Mouse (Mus musculus): ENCODE data around the gene Sox6.
"Not testable (repeated sequence)": the region's sequence is repeated elsewhere in the genome, so short reads cannot be mapped to it uniquely, and the experiment has no call there.

Gene Sox6

DNA sequence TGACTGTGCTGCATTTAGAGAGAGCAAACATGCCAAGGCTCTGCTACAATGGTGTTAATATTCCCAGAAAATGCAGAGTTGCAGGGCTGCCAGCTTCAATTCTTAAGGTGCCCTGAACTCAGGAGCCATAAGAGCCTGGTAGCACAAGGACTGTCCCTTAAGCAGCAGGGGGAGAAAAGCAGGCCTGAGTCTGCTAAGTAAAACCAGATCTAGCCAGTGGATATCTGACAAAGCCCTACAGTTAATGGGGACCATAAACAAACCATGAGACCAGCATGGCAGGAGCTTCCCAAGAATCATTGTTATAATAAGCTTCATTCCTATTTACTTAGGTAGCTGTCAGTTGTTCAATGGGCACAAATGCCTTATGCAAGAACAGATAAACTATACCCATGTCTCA lies 391.9 kb downstream of the Sox6 start:
- DNase-seq (ENCODE audit: low read depth, low spot score), result no peak

DNA sequence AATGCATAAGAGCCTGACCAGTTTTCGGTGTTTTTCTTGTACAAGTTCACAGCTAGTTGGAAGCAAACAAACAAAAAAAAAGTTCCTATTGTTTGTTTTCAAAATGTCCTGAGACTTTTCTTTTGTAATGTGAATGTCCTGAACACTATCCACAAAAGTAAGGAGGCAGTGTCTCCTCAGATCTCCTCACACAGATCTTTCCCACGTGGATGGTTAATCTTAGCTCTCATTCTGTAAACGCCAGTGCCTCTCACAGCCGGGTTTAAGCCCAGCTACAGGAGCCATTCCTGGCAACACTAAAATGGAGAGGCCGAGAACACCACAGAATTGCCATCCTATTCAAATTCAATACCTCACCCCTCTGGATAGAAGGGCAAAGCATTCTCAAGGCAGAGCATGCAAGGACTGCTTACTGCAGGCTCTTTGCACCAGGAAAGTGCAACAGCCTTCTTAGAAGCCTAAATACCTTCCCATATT lies 392.6 kb downstream of the Sox6 start:
- no peak for DNase-seq (ENCODE audit: low read depth, low spot score)

GRCm38 (mm10) chr7:115645272-115645970 lies 393.2 kb downstream of the Sox6 start:
- DNase-seq (ENCODE audit: low read depth, low spot score), result peak; percentile 12

DNA sequence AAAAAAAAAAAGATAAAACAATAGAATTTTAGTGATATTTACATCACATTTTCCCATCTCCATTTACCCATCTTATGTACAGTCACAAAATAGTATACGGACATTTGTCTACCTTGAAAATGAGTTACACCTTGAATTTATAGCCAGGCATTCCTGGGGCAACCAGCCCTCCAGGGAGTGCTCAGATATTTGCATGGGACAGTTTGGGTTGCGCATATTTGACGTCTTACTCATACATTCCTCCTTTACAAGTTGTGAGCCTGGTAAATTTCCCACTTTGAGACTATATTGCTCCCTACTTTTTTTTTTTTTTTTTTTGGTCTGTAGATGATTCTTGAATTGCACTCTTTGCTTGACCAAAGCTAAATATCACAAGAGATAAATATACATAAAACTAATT lies 407.9 kb downstream of the Sox6 start:
- peak; percentile 65 for DNase-seq (ENCODE audit: low read depth, low spot score)

DNA sequence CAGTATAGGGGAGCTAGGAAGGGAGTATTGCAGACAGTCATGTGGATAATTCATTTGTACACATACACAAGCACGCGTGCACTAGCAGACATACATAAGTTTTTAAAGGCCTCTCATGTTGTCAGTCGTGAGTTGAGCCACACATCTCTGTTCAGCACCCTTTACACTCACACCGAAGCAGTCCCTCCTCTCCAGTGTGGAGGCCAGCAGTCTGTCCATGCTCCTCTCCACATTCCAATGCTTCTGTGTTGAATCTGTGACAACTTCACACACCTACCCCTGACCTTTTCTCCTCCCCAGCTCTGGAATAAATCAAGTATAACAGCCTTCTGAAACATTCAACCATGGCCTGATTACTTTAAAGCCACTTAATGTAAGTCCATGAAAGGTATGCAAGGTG lies 408.3 kb downstream of the Sox6 start:
- DNase-seq (ENCODE audit: low read depth, low spot score), result no peak

GRCm38 (mm10) chr7:115628766-115629165 lies 409.8 kb downstream of the Sox6 start:
- peak; percentile 70 for DNase-seq (ENCODE audit: low read depth, low spot score)

DNA sequence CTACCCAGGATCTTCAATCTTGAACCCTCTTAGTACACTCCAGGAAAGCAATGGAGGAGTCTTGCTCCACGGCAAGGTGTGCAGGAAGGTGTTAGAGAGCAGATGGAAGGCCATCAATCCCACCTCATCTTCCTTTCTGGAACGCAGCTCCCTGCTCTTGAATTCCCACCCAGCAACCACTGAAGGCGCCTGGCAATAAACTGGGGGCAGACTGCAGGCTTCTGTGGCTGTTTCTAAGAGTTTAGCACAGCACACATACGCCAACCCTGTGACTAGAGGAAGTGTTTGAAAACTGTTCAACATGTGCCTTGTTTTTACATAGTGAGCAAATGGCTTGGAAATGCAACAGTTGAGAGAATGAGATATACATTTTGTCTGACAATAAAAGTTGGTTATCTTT lies 412.6 kb downstream of the Sox6 start:
- no peak for DNase-seq (ENCODE audit: low read depth, low spot score)

DNA sequence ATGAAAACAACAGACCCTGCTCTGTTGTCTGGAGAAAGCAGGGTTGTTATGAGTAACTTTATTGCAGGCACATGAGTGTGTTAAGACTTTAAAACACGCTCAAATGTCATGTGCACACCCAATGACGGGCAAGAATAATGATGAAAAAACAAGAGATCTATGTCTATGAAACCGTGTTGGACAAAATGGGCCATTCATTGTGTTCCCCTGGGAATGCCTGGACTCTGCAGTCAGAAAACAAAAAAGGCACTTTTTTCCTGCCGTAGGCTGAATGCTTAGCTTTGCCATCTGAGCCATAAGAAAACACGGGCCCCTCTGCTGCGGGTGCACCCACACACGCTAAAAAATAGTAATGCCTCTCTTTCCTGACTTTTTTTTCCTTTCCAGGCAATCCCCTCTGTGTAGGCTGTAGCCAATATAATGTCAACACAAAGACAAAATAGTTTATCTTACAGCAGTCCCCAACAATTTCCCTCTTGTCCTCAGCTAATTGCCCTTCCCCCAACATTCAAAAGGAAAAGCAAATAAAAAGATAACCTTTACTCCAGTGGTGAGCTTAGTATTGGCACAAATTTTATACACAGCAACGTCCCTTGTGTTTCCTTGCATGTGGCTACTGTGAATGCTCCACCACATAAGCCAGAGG lies 413.6 kb downstream of the Sox6 start:
- DNase-seq (ENCODE audit: low read depth, low spot score), result no peak

DNA sequence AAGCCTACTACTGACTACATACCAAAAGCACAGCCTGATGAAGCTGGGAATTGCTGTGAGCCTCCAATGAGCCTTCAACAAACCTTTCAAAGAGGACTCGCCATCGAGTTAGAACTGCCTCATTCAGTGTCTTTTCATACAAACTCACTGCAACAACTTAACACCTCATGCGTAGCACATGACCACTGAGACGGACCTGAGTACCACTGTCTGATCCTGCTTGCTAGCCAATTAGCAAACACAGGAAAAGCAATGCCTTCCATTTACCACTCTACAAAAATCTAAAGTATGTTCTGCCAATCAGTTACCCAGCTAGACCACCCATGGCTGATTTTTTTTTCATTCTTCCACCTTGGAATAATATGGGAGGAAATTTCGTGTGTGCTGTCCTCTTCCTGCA lies 414.1 kb downstream of the Sox6 start:
- DNase-seq (ENCODE audit: low read depth, low spot score), result no peak

- DNase-seq (ENCODE audit: low read depth, low spot score), result no peak
Observed at GRCm38 (mm10) chr7:115615697-115616237, 422.8 kb downstream of the Sox6 start.

- DNase-seq (ENCODE audit: low read depth, low spot score), result no peak
Observed at GRCm38 (mm10) chr7:115607485-115607884, 431.1 kb downstream of the Sox6 start.

DNA sequence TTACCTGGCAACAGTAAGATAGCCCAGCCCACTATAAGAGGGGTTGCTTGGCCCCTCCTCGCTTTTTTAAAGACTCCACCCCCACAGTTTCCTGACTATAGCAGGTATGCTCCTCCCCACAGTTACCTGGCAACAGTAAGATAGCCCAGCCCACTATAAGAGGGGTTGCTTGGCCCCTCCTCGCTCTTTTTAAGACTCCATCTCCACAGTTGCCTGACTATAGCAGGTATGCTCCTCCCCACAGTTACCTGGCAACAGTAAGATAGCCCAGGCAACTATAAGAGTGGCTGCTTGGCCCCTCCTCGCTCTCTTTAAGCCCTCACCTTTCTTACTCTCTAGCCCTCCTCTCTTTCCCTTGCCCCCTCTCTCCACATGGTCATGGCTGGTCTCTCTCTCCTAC lies 432.5 kb downstream of the Sox6 start:
- DNase-seq (ENCODE audit: low read depth, low spot score), result not testable (repeated sequence)

DNA sequence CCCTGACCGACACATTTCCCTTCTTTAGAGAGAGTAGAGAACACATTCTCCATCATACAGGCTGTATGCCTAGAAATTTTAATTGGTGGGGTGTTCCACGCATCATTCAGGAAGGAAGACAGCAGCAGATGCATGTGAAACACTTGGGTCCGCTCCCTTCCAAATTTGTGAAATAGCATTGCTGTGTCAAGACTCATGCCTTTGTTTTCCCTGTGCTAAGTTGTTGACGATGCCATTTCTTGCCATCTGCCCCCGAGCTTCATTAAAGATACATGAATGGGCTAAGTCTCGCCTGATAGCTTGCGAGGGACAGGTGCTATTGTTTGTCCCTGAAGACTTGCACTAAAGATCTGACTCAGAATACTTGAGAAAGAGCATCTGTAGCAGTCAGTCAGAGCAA lies 433.7 kb downstream of the Sox6 start:
- no peak for DNase-seq (ENCODE audit: low read depth, low spot score)

GRCm38 (mm10) chr7:115597376-115597775 lies 441.2 kb downstream of the Sox6 start:
- DNase-seq (ENCODE audit: low read depth, low spot score), result no peak

GRCm38 (mm10) chr7:115580461-115580860 lies 458.1 kb downstream of the Sox6 start:
- DNase-seq (ENCODE audit: low read depth, low spot score), result no peak

- no peak for DNase-seq (ENCODE audit: low read depth, low spot score)
Observed at GRCm38 (mm10) chr7:115579826-115580225, 458.8 kb downstream of the Sox6 start.

- DNase-seq (ENCODE audit: low read depth, low spot score), result no peak
Observed at GRCm38 (mm10) chr7:115576387-115576786, 462.2 kb downstream of the Sox6 start.

DNA sequence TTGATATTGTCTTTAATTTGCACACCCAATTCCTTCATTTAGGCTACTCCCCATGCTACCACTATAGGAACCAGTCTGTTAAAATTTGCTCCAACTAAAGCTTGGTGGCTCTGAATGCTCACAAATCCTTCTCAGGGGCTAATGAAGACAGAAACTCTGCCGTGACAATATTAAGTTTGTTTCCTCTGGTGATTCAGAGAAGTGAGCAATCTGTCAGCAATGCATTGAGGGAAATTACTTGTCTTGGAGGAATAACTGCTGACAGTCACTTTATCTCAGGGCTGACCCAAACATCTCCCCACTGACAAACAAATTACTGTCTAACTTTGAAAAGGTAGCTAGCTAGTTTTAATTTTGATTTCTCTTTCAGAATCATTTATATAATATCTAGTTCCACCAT lies 463.8 kb downstream of the Sox6 start:
- peak; percentile 30 for DNase-seq (ENCODE audit: low read depth, low spot score)

- DNase-seq (ENCODE audit: low read depth, low spot score), result no peak
Observed at GRCm38 (mm10) chr7:115568821-115569240, 469.8 kb downstream of the Sox6 start.

- DNase-seq (ENCODE audit: low read depth, low spot score), result no peak
Observed at GRCm38 (mm10) chr7:115568301-115568700, 470.3 kb downstream of the Sox6 start.

DNA sequence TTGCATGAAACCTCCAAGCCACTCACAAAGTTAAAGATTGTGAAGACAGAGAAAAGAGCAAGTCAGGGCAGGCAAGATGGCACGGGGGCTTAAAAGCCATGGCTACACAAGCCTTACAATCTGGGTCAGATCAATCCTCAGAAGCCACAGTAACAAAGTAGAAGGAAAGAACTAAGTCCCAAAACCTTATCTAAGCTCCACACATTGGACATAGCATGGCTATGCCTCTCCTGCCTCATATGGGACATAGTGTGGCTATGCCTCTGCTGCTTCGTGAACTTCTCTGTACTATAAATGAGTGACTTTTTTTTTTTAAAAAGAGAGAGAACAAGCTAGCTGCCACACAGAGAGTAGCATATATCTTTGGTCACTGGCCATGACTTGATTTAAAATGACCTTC lies 471.8 kb downstream of the Sox6 start:
- DNase-seq (ENCODE audit: low read depth, low spot score), result no peak

- no peak for DNase-seq (ENCODE audit: low read depth, low spot score)
Observed at GRCm38 (mm10) chr7:115565060-115565426, 473.6 kb downstream of the Sox6 start.

All from 3T3-L1 (cell line).